Mouse (Mus musculus): Measurements from ENCODE around the gene Smurf1. TPM values are rescaled to one million over a fixed set of nuclear protein-coding genes. Genes with fewer than 3 reads are reported as not detected.
A peak's percentile ranks its signal among the peaks of the same experiment; 100 is the strongest.

Gene Smurf1
- polyA plus RNA-seq, 1 experiment = 16.4 TPM

GRCm38 (mm10) chr5:144898448-144899052, 67.1 kb downstream of the Smurf1 start:
- 80% methylated on average over 7 of the region's 7 CpGs for WGBS
- H3K4me3 ChIP-seq (ENCODE audit: extremely low read depth, insufficient read depth, insufficient read length) = no peak overlapping the region
- peaks cover 16% of the 10 kb centered on the region for H3K36me3 ChIP-seq (ENCODE audit: control insufficient read depth, insufficient read depth, low read length)
- no peaks in the 10 kb centered on the region for H3K27me3 ChIP-seq (ENCODE audit: control insufficient read depth, insufficient read depth, low read length)
- TF ChIP-seq CTCF (IDR thresholded peaks at IDR 0.05; ENCODE audit: extremely low read depth, insufficient read depth, insufficient read length, insufficient replicate concordance) = no peak
- no peak for TF ChIP-seq POLR2A (IDR thresholded peaks at IDR 0.05; ENCODE audit: low read depth, low read length)
- no peak overlapping the region for H3K27ac ChIP-seq (ENCODE audit: insufficient read depth, low read length)
- no peak for DNase-seq (ENCODE audit: low read depth in 1 of 2, low spot score in 2 of 2)
- no peaks in the 10 kb centered on the region for H3K4me1 ChIP-seq (ENCODE audit: control insufficient read depth, insufficient read depth, insufficient read length)

- 94% methylated on average over 7 of the region's 7 CpGs for WGBS
- no peaks in the 10 kb centered on the region for H3K27me3 ChIP-seq (ENCODE audit: control insufficient read depth, insufficient read depth, low read length)
- DNase-seq (ENCODE audit: low read depth in 1 of 2, low spot score in 2 of 2) = no peak
- H3K4me1 ChIP-seq (ENCODE audit: control insufficient read depth, insufficient read depth, insufficient read length) = no peaks in the 10 kb centered on the region
- peaks cover 19% of the 10 kb centered on the region for H3K36me3 ChIP-seq (ENCODE audit: control insufficient read depth, insufficient read depth, low read length)
- H3K27ac ChIP-seq (ENCODE audit: insufficient read depth, low read length) = no peak overlapping the region
- TF ChIP-seq POLR2A (IDR thresholded peaks at IDR 0.05; ENCODE audit: low read depth, low read length) (no peak), CTCF (IDR thresholded peaks at IDR 0.05; ENCODE audit: extremely low read depth, insufficient read depth, insufficient read length, insufficient replicate concordance) (no peak)
- no peak overlapping the region for H3K4me3 ChIP-seq (ENCODE audit: extremely low read depth, insufficient read depth, insufficient read length)
Measured at GRCm38 (mm10) chr5:144897881-144898280, 67.8 kb downstream of the Smurf1 start.

- no peak overlapping the region for H3K4me3 ChIP-seq (ENCODE audit: extremely low read depth, insufficient read depth, insufficient read length)
- no peak for TF ChIP-seq POLR2A (IDR thresholded peaks at IDR 0.05; ENCODE audit: low read depth, low read length)
- no peak for TF ChIP-seq CTCF (IDR thresholded peaks at IDR 0.05; ENCODE audit: extremely low read depth, insufficient read depth, insufficient read length, insufficient replicate concordance)
- no peak for DNase-seq (ENCODE audit: low read depth in 1 of 2, low spot score in 2 of 2)
- no peaks in the 10 kb centered on the region for H3K27me3 ChIP-seq (ENCODE audit: control insufficient read depth, insufficient read depth, low read length)
- H3K36me3 ChIP-seq (ENCODE audit: control insufficient read depth, insufficient read depth, low read length) = peaks cover 27% of the 10 kb centered on the region
- 92% methylated on average over 11 of the region's 11 CpGs for whole genome bisulfite sequencing
- no peaks in the 10 kb centered on the region for H3K4me1 ChIP-seq (ENCODE audit: control insufficient read depth, insufficient read depth, insufficient read length)
- H3K27ac ChIP-seq (ENCODE audit: insufficient read depth, low read length) = no peak overlapping the region
Measured at GRCm38 (mm10) chr5:144891276-144891675, 74.4 kb downstream of the Smurf1 start.

- H3K4me1 ChIP-seq (ENCODE audit: control insufficient read depth, insufficient read depth, insufficient read length) = no peaks in the 10 kb centered on the region
- TF ChIP-seq POLR2A (IDR thresholded peaks at IDR 0.05; ENCODE audit: low read depth, low read length) = no peak
- no peak for TF ChIP-seq CTCF (IDR thresholded peaks at IDR 0.05; ENCODE audit: extremely low read depth, insufficient read depth, insufficient read length, insufficient replicate concordance)
- DNase-seq (ENCODE audit: low read depth in 1 of 2, low spot score in 2 of 2) = no peak
- 91% methylated on average over 9 of the region's 9 CpGs for WGBS
- H3K27me3 ChIP-seq (ENCODE audit: control insufficient read depth, insufficient read depth, low read length) = no peaks in the 10 kb centered on the region
- peaks cover 44% of the 10 kb centered on the region for H3K36me3 ChIP-seq (ENCODE audit: control insufficient read depth, insufficient read depth, low read length)
- no peak overlapping the region for H3K4me3 ChIP-seq (ENCODE audit: extremely low read depth, insufficient read depth, insufficient read length)
- H3K27ac ChIP-seq (ENCODE audit: insufficient read depth, low read length) = no peak overlapping the region
Measured at GRCm38 (mm10) chr5:144885968-144886650, 79.5 kb downstream of the Smurf1 start.

GRCm38 (mm10) chr5:144884629-144885217, 80.9 kb downstream of the Smurf1 start:
- no peak for DNase-seq (ENCODE audit: low read depth in 1 of 2, low spot score in 2 of 2)
- H3K4me1 ChIP-seq (ENCODE audit: control insufficient read depth, insufficient read depth, insufficient read length) = no peaks in the 10 kb centered on the region
- TF ChIP-seq CTCF (IDR thresholded peaks at IDR 0.05; ENCODE audit: extremely low read depth, insufficient read depth, insufficient read length, insufficient replicate concordance) = peak; percentile 9; the same call in 1 of the 2 replicates
- TF ChIP-seq POLR2A (IDR thresholded peaks at IDR 0.05; ENCODE audit: low read depth, low read length) = no peak
- H3K27ac ChIP-seq (ENCODE audit: insufficient read depth, low read length) = no peak overlapping the region
- peaks cover 54% of the 10 kb centered on the region for H3K36me3 ChIP-seq (ENCODE audit: control insufficient read depth, insufficient read depth, low read length)
- H3K4me3 ChIP-seq (ENCODE audit: extremely low read depth, insufficient read depth, insufficient read length) = no peak overlapping the region
- H3K27me3 ChIP-seq (ENCODE audit: control insufficient read depth, insufficient read depth, low read length) = no peaks in the 10 kb centered on the region
- 85% methylated on average over 13 of the region's 13 CpGs for WGBS

DNA sequence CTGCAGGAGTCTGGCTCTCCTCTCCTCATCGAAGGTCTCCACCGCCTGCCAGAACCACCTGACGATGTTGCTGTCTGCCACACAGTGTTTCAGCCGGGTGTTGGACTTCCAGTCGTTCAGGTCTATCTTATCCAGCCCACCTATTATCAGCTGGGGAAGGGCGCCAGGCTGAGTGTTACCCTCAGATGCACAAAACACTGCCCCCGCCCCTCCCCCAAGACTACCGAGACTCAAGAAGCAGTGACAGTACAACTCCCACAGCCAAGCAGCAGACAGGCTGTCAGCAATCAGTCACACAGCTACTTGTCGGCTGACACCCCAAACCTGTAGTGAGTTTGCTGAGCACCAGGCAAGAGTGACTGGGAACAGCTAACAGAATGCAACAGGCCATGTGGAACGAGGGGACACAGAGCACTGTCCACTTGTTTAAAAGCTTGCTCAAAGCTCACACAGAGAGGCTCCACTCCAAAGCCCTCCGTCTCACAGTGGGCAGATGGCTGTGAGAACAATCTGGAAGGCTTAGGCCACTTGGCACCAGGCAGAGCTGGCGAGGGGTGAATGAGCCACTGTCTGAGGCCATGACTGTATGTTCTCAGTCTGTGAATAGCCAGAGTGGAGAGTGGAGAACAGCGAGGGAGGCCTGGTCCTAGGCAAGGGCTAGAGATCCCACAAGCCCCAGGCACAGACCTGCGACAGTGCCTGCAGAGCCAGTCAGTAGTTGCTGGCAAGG, 83.8 kb downstream of the Smurf1 start:
- Histone ChIP-seq H3K4me1 (ENCODE audit: control insufficient read depth, insufficient read depth, insufficient read length) (no peaks in the 10 kb centered on the region), H3K27me3 (ENCODE audit: control insufficient read depth, insufficient read depth, low read length) (no peaks in the 10 kb centered on the region), H3K4me3 (ENCODE audit: extremely low read depth, insufficient read depth, insufficient read length) (no peak overlapping the region), H3K36me3 (ENCODE audit: control insufficient read depth, insufficient read depth, low read length) (peaks cover 40% of the 10 kb centered on the region), H3K27ac (ENCODE audit: insufficient read depth, low read length) (no peak overlapping the region)
- 93% methylated on average over 14 of the region's 14 CpGs for WGBS
- no peak for TF ChIP-seq CTCF (IDR thresholded peaks at IDR 0.05; ENCODE audit: extremely low read depth, insufficient read depth, insufficient read length, insufficient replicate concordance)
- TF ChIP-seq POLR2A (IDR thresholded peaks at IDR 0.05; ENCODE audit: low read depth, low read length) = no peak
- DNase-seq (ENCODE audit: low read depth in 1 of 2, low spot score in 2 of 2) = no peak

Measured in spleen, adult 2 months (tissue).